Mouse (Mus musculus) Muller cell, postnatal 12 days (primary cell): Measurements from ENCODE around the gene Morf4l2.

ENCODE experiments used
- DNase-seq: peaks from one replicate; pipeline ENCODE4 v3.0.0-alpha.2; 2015; ENCODE audit errors: inconsistent ontology term

Morf4l2 gene

GRCm38 (mm10) chrX:136743459-136743858 is at the start of gene Morf4l2:
TSS of gene Morf4l2 (minus strand) at chrX:136743690.
- no peak for DNase-seq

- DNase-seq: no peak
Measured at GRCm38 (mm10) chrX:136789446-136789845, 46.0 kb upstream of the Morf4l2 start.

- DNase-seq: no peak
Measured at GRCm38 (mm10) chrX:136780041-136780440, 36.6 kb upstream of the Morf4l2 start, which contains the start of gene Glra4. TSS of gene Glra4 (minus strand) at chrX:136780141.

GRCm38 (mm10) chrX:136779262-136779661 is 35.8 kb upstream of the Morf4l2 start:
- DNase-seq: no peak

GRCm38 (mm10) chrX:136778046-136778445 is 34.6 kb upstream of the Morf4l2 start:
- DNase-seq: no peak

GRCm38 (mm10) chrX:136773035-136773434 is 29.5 kb upstream of the Morf4l2 start:
- peak; percentile 52 for DNase-seq

GRCm38 (mm10) chrX:136761103-136762074 is 17.9 kb upstream of the Morf4l2 start:
- DNase-seq: peak; percentile 33

GRCm38 (mm10) chrX:136755464-136755863 is 12.0 kb upstream of the Morf4l2 start:
- DNase-seq: no peak

- no peak for DNase-seq
Measured at GRCm38 (mm10) chrX:136749329-136749728, 5.8 kb upstream of the Morf4l2 start.

GRCm38 (mm10) chrX:136744663-136745062 is 1.2 kb upstream of the Morf4l2 start:
- DNase-seq: no peak

GRCm38 (mm10) chrX:136742661-136743103 is 808 bp downstream of the Morf4l2 start:
- DNase-seq: peak; percentile 54

- DNase-seq: no peak
Measured at GRCm38 (mm10) chrX:136742241-136742640, 1.2 kb downstream of the Morf4l2 start.

GRCm38 (mm10) chrX:136741651-136742201 is 1.8 kb downstream of the Morf4l2 start:
- DNase-seq: peak; percentile 98

- no peak for DNase-seq
Measured at GRCm38 (mm10) chrX:136740791-136741650, 2.5 kb downstream of the Morf4l2 start.

GRCm38 (mm10) chrX:136740087-136740790 is 3.3 kb downstream of the Morf4l2 start:
- DNase-seq: peak; percentile 46

- DNase-seq: no peak
Measured at GRCm38 (mm10) chrX:136732016-136732415, 11.5 kb downstream of the Morf4l2 start.

GRCm38 (mm10) chrX:136714742-136715474 is 28.6 kb downstream of the Morf4l2 start:
- peak; percentile 20 for DNase-seq

GRCm38 (mm10) chrX:136708782-136709181 is 34.7 kb downstream of the Morf4l2 start:
- no peak for DNase-seq

- DNase-seq: peak; percentile 43
Measured at GRCm38 (mm10) chrX:136708168-136708681, 35.3 kb downstream of the Morf4l2 start.
